Mouse (Mus musculus): ENCODE data around the gene B4galt7. TPM values are rescaled to one million over a fixed set of nuclear protein-coding genes. Genes with fewer than 3 reads are reported as not detected.
A peak's percentile ranks its signal among the peaks of the same experiment; 100 is the strongest.
"Not testable (repeated sequence)": the region's sequence is repeated elsewhere in the genome, so short reads cannot be mapped to it uniquely, and the experiment has no call there.

The B4galt7 gene
- polyA plus RNA-seq, 1 experiment = 15.0 TPM

DNA sequence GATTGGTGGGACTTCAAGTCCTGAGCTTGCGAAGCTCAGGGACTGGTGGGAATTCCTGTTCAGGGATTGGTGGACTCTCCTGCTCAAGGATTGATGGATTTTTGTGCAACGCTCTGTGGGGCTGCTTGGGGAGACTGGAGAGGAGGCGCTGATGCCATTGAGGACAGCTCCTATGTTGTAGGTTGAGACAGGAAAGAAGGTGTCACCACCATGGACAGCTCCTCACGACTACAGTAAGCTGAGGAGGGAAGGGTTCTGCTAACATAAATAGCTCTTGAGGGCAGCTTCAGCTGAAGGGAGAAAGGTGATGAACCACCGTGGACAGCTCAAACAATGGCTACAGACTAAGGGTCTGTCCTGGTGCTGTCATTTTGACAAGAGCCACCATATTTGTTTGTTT is 23.8 kb upstream of the B4galt7 start:
- DNase-seq = no peak
- no peak for TF ChIP-seq CTCF (conservative IDR thresholded peaks at IDR 0.05; ENCODE audit: insufficient read depth, insufficient read length, low read depth, low read length)
- TF ChIP-seq POLR2A (IDR thresholded peaks at IDR 0.05; ENCODE audit: low read depth, low read length) = no peak
- WGBS = 65% methylated on average over 5 of the region's 5 CpGs
- no peaks in the 10 kb centered on the region for H3K4me1 ChIP-seq (ENCODE audit: control insufficient read depth, insufficient read depth, low read length)
- H3K27ac ChIP-seq (ENCODE audit: insufficient read depth, low read depth, low read length) = no peak overlapping the region
- H3K27me3 ChIP-seq (replicated peaks; ENCODE audit: control insufficient read depth, insufficient read depth, low read length) = no peaks in the 10 kb centered on the region
- H3K4me3 ChIP-seq (ENCODE audit: insufficient read depth, low read depth, low read length) = no peak overlapping the region
- H3K36me3 ChIP-seq (ENCODE audit: control insufficient read depth, insufficient read depth, low read length) = no peaks in the 10 kb centered on the region

DNA sequence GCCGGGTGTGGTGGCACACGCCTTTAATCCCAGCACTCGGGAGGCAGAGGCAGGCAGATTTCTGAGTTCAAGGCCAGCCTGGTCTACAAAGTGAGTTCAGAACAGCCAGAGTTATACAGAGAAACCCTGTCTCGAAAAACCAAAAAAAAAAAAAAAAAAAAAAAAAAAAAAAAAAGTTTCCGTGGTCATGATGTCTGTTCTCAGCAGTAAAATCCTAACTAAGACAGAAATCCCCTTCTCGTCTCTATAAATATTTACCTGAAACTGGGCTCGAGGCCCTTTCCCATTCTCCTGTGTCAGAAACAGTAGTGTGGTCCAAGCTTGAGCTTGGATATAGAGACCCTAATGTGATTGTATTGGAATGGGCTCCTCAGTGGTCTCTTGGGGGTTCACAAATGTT is 22.8 kb upstream of the B4galt7 start:
- not testable (repeated sequence) for H3K27me3 ChIP-seq (replicated peaks; ENCODE audit: control insufficient read depth, insufficient read depth, low read length); H3K4me3 ChIP-seq (ENCODE audit: insufficient read depth, low read depth, low read length); H3K27ac ChIP-seq (ENCODE audit: insufficient read depth, low read depth, low read length); H3K4me1 ChIP-seq (ENCODE audit: control insufficient read depth, insufficient read depth, low read length); H3K36me3 ChIP-seq (ENCODE audit: control insufficient read depth, insufficient read depth, low read length); DNase-seq
- WGBS = 90% methylated on average over 7 of the region's 7 CpGs

DNA sequence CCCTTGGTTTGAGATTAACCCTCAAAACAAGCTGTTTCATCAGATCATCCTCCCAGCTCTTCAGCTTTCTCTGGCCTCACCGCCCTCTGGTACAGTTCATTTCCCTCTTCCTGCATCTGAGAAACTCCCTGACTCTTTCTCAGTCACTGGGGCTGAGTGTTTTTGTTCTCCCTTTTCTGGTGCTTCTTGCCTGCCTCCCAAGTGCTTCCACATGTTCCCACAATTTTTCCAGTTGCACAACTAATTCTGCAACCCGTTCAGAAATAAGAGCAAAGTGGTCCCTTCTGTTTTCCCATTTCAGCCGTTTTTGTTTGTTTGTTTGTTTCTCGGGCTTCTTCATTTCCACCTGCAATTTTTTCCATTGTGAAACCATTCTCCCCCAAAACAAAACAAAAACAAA is 21.6 kb upstream of the B4galt7 start:
- Histone ChIP-seq H3K27me3 (replicated peaks; ENCODE audit: control insufficient read depth, insufficient read depth, low read length) (no peaks in the 10 kb centered on the region), H3K36me3 (ENCODE audit: control insufficient read depth, insufficient read depth, low read length) (no peaks in the 10 kb centered on the region), H3K4me1 (ENCODE audit: control insufficient read depth, insufficient read depth, low read length) (no peaks in the 10 kb centered on the region), H3K4me3 (ENCODE audit: insufficient read depth, low read depth, low read length) (no peak overlapping the region), H3K27ac (ENCODE audit: insufficient read depth, low read depth, low read length) (no peak overlapping the region)
- no peak for TF ChIP-seq POLR2A (IDR thresholded peaks at IDR 0.05; ENCODE audit: low read depth, low read length)
- TF ChIP-seq CTCF (conservative IDR thresholded peaks at IDR 0.05; ENCODE audit: insufficient read depth, insufficient read length, low read depth, low read length) = no peak
- DNase-seq = no peak
- 76% methylated on average over 4 of the region's 4 CpGs for WGBS

- no peak overlapping the region for H3K27ac ChIP-seq (ENCODE audit: insufficient read depth, low read depth, low read length)
- TF ChIP-seq POLR2A (IDR thresholded peaks at IDR 0.05; ENCODE audit: low read depth, low read length) (no peak), CTCF (conservative IDR thresholded peaks at IDR 0.05; ENCODE audit: insufficient read depth, insufficient read length, low read depth, low read length) (no peak)
- no peaks in the 10 kb centered on the region; the same call in 1 of the 2 replicates for H3K4me1 ChIP-seq (ENCODE audit: control insufficient read depth, insufficient read depth, low read length)
- H3K4me3 ChIP-seq (ENCODE audit: insufficient read depth, low read depth, low read length) = no peak overlapping the region
- no peaks in the 10 kb centered on the region for H3K27me3 ChIP-seq (replicated peaks; ENCODE audit: control insufficient read depth, insufficient read depth, low read length)
- no peaks in the 10 kb centered on the region; the same call in 1 of the 2 replicates for H3K36me3 ChIP-seq (ENCODE audit: control insufficient read depth, insufficient read depth, low read length)
- WGBS = 81% methylated on average over 4 of the region's 4 CpGs
- DNase-seq = peak; percentile 39
These were observed 7.7 kb upstream of the B4galt7 start for GRCm38 (mm10) chr13:55591961-55592490.

GRCm38 (mm10) chr13:55592512-55593253 is 7.0 kb upstream of the B4galt7 start:
- H3K36me3 ChIP-seq (ENCODE audit: control insufficient read depth, insufficient read depth, low read length) = no peaks in the 10 kb centered on the region; the same call in 1 of the 2 replicates
- peak overlapping the region; percentile 58 for H3K4me3 ChIP-seq (ENCODE audit: insufficient read depth, low read depth, low read length)
- TF ChIP-seq POLR2A (IDR thresholded peaks at IDR 0.05; ENCODE audit: low read depth, low read length) = peak; percentile 90
- TF ChIP-seq CTCF (conservative IDR thresholded peaks at IDR 0.05; ENCODE audit: insufficient read depth, insufficient read length, low read depth, low read length) = no peak
- no peaks in the 10 kb centered on the region for H3K27me3 ChIP-seq (replicated peaks; ENCODE audit: control insufficient read depth, insufficient read depth, low read length)
- no peak overlapping the region for H3K27ac ChIP-seq (ENCODE audit: insufficient read depth, low read depth, low read length)
- H3K4me1 ChIP-seq (ENCODE audit: control insufficient read depth, insufficient read depth, low read length) = no peaks in the 10 kb centered on the region; the same call in 1 of the 2 replicates
- WGBS = 5% methylated on average over 29 of the region's 29 CpGs
- peak; percentile 98 for DNase-seq

- no peak for DNase-seq
- H3K36me3 ChIP-seq (ENCODE audit: control insufficient read depth, insufficient read depth, low read length) = no peaks in the 10 kb centered on the region; the same call in 1 of the 2 replicates
- under 1% methylated on average over 31 of the region's 31 CpGs for WGBS
- no peaks in the 10 kb centered on the region for H3K27me3 ChIP-seq (replicated peaks; ENCODE audit: control insufficient read depth, insufficient read depth, low read length)
- no peak for TF ChIP-seq CTCF (conservative IDR thresholded peaks at IDR 0.05; ENCODE audit: insufficient read depth, insufficient read length, low read depth, low read length)
- no peak for TF ChIP-seq POLR2A (IDR thresholded peaks at IDR 0.05; ENCODE audit: low read depth, low read length)
- H3K4me1 ChIP-seq (ENCODE audit: control insufficient read depth, insufficient read depth, low read length) = no peaks in the 10 kb centered on the region; the same call in 1 of the 2 replicates
- H3K27ac ChIP-seq (ENCODE audit: insufficient read depth, low read depth, low read length) = no peak overlapping the region
- peak overlapping the region; percentile 58 for H3K4me3 ChIP-seq (ENCODE audit: insufficient read depth, low read depth, low read length)
These were observed 6.4 kb upstream of the B4galt7 start for GRCm38 (mm10) chr13:55593254-55593747.

- H3K36me3 ChIP-seq (ENCODE audit: control insufficient read depth, insufficient read depth, low read length) = no peaks in the 10 kb centered on the region; the same call in 1 of the 2 replicates
- no peak for TF ChIP-seq CTCF (conservative IDR thresholded peaks at IDR 0.05; ENCODE audit: insufficient read depth, insufficient read length, low read depth, low read length)
- no peak for TF ChIP-seq POLR2A (IDR thresholded peaks at IDR 0.05; ENCODE audit: low read depth, low read length)
- 87% methylated on average over 12 of the region's 12 CpGs for WGBS
- H3K4me3 ChIP-seq (ENCODE audit: insufficient read depth, low read depth, low read length) = no peak overlapping the region
- H3K4me1 ChIP-seq (ENCODE audit: control insufficient read depth, insufficient read depth, low read length) = peaks cover 4% of the 10 kb centered on the region; the same call in 1 of the 2 replicates
- DNase-seq = no peak
- no peak overlapping the region for H3K27ac ChIP-seq (ENCODE audit: insufficient read depth, low read depth, low read length)
- H3K27me3 ChIP-seq (replicated peaks; ENCODE audit: control insufficient read depth, insufficient read depth, low read length) = no peaks in the 10 kb centered on the region
These were observed 4.3 kb upstream of the B4galt7 start for GRCm38 (mm10) chr13:55595375-55595774.

All from kidney, adult 2 months (tissue).